Mouse (Mus musculus): ENCODE results near the gene Atp6v0a1.

Gene Atp6v0a1

GRCm38 (mm10) chr11:101029320-101029719, 20.1 kb downstream of the Atp6v0a1 start:
- no peak for DNase-seq (ENCODE audit: low spot score)

GRCm38 (mm10) chr11:101030136-101030807, 21.0 kb downstream of the Atp6v0a1 start:
- no peak for DNase-seq (ENCODE audit: low spot score)

GRCm38 (mm10) chr11:101030808-101031156, 21.5 kb downstream of the Atp6v0a1 start:
- DNase-seq (ENCODE audit: low spot score) = no peak

- no peak for DNase-seq (ENCODE audit: low spot score)
Observed at GRCm38 (mm10) chr11:101031470-101031869, 22.2 kb downstream of the Atp6v0a1 start.

GRCm38 (mm10) chr11:101033856-101034500, 24.7 kb downstream of the Atp6v0a1 start:
- DNase-seq (ENCODE audit: low spot score) = no peak

DNA sequence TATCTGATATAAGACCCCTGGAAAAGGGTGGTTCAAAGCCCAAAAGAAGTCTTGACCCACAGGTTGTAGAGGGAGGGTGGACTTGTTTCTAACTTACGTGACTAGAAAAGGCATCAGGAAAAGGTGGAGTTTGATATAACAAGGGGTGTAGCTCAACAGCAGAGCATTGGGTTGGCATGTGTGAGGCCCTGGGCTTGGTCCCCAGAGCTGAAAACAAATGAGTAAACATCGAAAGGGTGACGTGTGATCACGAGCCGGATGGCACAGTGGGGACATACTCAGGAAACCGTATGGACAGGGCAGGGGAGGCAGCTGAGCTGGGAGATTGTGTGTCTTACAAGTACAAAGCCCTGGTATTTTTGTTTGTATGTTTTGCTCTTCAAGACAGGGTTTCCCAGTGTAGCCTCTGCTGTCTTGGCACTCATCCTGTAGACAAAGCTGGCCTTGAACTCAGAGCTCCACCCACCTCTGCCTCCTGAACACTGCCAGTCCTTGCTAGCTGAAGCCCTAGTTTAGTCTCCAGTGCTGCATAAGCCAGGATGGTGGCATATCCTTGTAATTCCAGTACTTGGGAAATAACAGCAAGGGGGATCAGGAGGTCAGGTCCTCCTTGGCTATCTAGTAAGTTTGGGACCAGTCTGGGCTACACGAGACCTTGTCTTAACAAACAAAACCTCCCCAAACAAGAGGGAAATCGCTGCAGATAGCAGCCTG, 25.5 kb downstream of the Atp6v0a1 start:
- DNase-seq (ENCODE audit: low spot score) = peak; percentile 70

- DNase-seq (ENCODE audit: low spot score) = no peak
Observed at GRCm38 (mm10) chr11:101035328-101035695, 26.1 kb downstream of the Atp6v0a1 start.

DNA sequence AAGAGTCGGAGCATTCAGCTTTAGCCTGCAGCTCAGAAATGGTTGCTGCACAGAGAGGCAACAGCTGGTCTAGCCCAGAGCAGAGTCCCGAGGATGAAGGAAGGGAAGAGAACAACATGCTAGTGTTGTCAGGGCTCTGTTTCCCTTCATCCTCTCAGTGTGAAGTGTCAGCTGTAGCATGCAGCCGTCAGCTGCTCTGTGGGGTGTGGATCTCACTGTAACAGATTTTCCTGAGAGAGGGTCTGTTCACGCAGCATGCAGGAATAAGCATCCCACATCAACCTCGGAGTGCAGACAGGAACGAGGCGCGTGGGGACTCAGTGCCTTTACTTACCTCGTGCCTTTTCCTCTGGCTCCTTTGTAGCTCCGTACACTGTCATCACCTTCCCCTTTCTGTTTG, 28.5 kb downstream of the Atp6v0a1 start:
- no peak for DNase-seq (ENCODE audit: low spot score)

- no peak for DNase-seq (ENCODE audit: low spot score)
Observed at GRCm38 (mm10) chr11:101045826-101046225, 36.6 kb downstream of the Atp6v0a1 start.

- no peak for DNase-seq (ENCODE audit: low spot score)
Observed at GRCm38 (mm10) chr11:101046440-101046839, 37.2 kb downstream of the Atp6v0a1 start.

DNA sequence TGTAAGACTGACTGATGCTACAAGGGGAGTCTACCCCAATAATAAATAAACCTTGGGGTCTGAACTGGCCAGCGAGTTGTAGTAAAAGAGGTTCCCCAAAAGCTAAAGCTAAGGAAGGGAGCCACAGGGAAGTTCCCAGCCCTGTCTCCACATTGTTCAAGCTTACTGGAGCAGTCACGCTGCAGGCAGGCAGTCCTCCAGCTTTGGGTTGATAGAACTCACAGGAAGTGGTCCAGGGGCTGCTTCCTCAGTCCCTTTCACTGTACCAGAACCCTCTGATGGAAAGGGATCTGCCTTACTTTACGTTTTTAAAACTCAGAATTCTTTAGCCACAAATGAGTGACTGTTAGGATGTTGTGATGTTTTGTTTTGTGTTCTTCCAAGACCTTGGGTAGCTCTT, 38.2 kb downstream of the Atp6v0a1 start:
- no peak for DNase-seq (ENCODE audit: low spot score)

- DNase-seq (ENCODE audit: low spot score) = no peak
Observed at GRCm38 (mm10) chr11:101050359-101050758, 41.1 kb downstream of the Atp6v0a1 start.

DNA sequence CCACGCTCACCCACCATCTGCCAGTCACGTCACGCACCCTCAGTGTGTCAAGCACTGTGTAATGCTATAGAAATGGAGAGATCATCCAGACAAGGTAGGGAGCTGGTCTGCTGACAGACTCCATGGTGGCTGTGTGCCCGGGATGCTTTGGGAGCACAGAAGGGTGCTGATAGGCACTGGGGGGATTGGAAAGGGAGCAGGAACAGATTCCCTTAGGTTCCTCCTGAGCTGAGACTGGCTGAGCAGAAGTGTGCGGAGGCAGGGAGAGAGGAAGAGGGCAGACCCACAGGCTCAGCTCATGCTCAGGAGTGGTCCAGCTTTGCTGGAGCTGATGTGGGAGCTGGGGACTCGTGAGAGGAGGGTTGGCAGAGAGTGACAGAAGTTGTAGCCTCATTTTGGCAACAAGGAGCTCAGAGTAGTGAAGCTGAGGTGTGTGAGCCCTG, 41.8 kb downstream of the Atp6v0a1 start:
- no peak for DNase-seq (ENCODE audit: low spot score)

GRCm38 (mm10) chr11:101051617-101052016, 42.4 kb downstream of the Atp6v0a1 start:
- no peak for DNase-seq (ENCODE audit: low spot score)

DNA sequence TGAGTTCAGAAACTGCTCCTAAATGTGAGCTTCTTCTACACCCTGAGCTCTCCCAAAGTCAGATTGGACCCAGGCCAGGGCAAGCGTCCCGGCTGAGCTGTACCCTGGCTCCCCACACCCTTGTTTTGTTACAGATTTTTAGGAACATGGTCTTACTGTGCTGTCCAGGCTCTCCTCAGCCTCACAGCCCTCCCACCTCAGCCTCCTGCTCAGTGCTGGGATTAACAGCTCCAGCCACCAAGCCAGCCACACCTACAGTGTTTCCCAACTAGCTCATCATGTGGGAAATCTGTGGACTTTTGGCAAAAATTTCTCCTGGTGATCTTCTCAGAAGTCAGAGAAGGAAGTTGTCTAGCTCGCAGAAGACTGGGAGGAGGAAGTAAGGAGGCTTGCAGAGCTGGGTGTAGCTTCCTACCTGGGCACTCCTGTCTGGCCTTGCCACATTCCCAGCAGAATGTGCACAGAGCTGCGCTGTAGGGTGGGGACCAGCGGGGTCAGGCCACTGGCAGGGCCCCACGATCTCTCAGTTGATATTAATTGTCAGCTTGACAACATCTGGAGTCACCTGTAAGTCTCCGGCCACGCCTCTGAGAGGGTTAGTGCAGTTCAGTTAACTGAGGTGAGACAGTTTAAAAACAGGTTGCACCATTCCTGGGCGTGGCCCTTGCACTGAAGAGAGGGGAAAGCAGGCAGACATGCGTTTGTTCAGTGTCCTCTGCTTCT, 43.7 kb downstream of the Atp6v0a1 start:
- no peak for DNase-seq (ENCODE audit: low spot score)

GRCm38 (mm10) chr11:101053974-101054373, 44.7 kb downstream of the Atp6v0a1 start:
- DNase-seq (ENCODE audit: low spot score) = no peak

DNA sequence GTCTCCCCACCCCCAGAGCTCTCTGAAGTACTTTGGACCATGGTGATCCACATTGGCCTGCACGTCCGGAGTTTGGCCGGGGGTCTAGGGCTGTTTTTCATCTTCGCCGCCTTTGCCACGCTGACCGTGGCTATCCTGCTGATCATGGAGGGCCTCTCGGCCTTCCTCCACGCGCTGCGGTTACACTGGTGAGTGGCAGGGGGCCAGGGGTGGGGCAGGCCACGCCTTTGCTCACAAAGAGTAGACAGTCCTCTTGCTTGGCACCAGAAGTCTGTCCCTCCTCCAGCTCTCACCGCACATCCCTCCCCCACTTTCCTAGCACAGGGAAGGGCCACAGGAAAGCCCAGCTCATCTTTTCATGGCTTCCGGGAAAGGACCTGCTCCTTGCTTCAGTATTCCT, 46.2 kb downstream of the Atp6v0a1 start:
- no peak for DNase-seq (ENCODE audit: low spot score)

- peak; percentile 83 for DNase-seq (ENCODE audit: low spot score)
Observed at GRCm38 (mm10) chr11:101056885-101057284, 47.6 kb downstream of the Atp6v0a1 start.

- DNase-seq (ENCODE audit: low spot score) = peak; percentile 74
Observed at GRCm38 (mm10) chr11:101057860-101058259, 48.6 kb downstream of the Atp6v0a1 start.

DNA sequence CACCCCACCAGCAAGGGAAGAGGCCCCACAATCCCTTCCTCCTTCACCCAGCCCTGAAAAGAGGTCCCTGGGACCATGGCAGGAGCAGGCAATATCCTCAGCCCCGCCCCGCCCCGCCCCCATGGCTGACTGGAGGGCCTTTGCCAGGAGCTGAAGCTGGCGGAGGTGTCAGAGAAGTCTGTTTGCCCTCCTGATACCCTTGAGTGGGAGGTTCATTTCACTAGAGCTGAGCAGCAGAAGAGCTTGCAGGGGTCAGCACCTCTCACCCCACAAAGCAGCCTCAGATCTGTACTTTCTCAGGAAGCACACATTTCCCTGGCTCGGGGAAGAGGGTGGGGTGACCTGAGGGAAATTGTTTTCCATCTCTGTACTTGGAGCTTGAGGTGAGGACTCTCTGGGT, 49.5 kb downstream of the Atp6v0a1 start:
- no peak for DNase-seq (ENCODE audit: low spot score)

GRCm38 (mm10) chr11:101059473-101059872, 50.2 kb downstream of the Atp6v0a1 start:
- DNase-seq (ENCODE audit: low spot score) = no peak

- peak; percentile 77 for DNase-seq (ENCODE audit: low spot score)
Observed at GRCm38 (mm10) chr11:101060126-101060525, 50.9 kb downstream of the Atp6v0a1 start.

- DNase-seq (ENCODE audit: low spot score) = no peak
Observed at GRCm38 (mm10) chr11:101061049-101061448, 51.8 kb downstream of the Atp6v0a1 start.
